Mouse (Mus musculus): ENCODE results near the gene Crocc.

- TF ChIP-seq CTCF (IDR thresholded peaks at IDR 0.05; ENCODE audit: low read depth) (no peak), EP300 (IDR thresholded peaks at IDR 0.05; ENCODE audit: low read depth) (no peak)
These were observed 1.5 kb downstream of the Crocc start for GRCm38 (mm10) chr4:141058835-141059234.

All from liver, postnatal 0 days (tissue).